Mouse (Mus musculus) brain, embryonic 18.5 days (tissue): ENCODE measurements at regions not wholly inside any gene's neighbourhood (a gene's known extent, or its start where the extent isn't known, plus 50 kb on each side); places are given as distances from the start of the nearest gene placed in this dataset.
"Not testable (repeated sequence)": the region's sequence is repeated elsewhere in the genome, so short reads cannot be mapped to it uniquely, and the experiment has no call there.

Experiments used
- DNase-seq: peaks from one replicate; pipeline ENCODE4 v3.0.0-alpha.2; 2012; ENCODE audit warnings: low read depth, low spot score

DNA sequence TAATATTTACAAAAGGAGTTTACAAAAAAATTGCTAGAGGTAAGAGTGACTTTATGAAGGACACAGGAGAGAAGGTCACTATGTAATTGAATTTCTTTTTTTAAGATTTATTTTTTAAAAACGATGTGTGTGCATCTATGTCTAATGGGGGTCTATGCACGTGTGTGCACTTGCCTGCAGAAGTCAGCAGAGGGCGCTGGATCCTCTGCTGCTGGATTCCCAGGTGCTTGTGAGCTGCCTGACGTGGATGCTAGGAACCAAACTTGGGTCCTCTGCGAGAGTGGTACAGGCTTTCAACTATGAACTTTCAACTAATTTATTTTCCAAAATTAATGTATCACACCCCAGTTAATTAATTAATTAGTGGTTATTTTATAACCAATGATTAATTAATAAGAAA lies 85.0 kb downstream of the Glrx3 start:
- DNase-seq: no peak

DNA sequence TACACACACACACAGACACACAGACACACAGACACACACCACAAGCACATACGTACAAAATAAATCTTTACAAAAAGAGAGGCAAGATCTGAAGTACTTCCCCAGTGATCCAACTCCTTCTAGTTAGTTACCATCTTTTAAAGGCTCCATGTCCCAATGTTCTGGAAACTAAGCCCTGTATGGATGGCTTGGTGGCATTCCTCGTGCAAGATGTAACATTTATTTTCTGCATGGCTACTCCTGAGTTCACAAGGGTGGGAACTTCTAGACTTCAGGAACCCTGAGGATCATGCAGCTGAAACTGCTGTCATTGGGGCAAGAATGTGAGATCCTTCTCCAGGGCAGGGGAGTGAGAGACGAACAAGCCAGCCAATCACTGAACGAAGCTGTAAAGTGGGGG lies 96.1 kb downstream of the Glrx3 start:
- no peak for DNase-seq

DNA sequence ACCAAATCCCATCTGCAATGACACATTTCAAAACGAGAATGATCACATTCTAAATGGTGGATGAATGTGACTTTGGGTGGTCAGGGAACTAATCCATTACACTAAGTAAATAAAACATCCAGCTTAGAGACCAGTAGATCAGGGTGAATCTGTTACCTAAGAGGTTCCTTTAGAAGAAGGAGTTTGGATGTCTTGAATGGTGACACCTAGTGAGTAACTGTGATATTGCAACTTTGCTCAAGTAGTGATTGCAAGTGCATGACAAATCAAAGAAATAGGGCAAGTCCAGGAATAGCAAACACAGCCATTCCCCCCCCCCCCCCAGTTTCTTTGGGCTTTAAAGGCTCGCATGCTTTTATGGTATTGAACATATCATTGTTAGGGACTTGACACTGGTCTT lies 112.6 kb downstream of the Glrx3 start:
- peak; percentile 22 for DNase-seq

DNA sequence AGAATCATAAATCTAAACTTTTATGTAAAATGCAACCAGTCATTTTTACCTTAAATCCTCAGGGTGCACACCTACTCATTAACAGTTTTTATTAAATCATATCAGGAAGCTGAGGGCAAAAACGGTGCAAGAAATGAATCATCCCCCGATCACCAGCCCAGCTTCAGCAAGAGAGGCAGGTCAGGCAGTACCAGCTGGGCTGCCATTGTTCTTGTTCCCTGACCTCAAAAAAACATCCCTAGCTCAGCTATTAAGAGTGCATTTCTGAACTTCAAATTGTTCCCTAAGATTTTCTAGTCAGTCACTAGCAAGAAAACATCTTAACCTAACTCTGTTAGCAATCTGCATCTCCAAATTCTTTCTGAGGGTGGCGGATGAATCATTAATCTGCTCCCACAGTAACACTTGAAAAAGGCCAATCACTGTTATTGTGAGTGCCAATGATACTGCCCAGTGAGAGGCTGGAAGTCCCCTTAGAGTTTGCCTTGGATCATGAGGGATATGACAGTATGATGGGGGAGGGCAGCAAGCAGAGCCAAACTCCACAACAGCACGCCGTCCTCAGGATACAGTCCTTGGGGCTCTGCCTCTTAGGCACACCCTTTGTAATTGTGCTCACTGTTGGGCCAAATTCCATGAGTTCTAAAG lies 115.3 kb downstream of the Glrx3 start:
- no peak for DNase-seq

DNA sequence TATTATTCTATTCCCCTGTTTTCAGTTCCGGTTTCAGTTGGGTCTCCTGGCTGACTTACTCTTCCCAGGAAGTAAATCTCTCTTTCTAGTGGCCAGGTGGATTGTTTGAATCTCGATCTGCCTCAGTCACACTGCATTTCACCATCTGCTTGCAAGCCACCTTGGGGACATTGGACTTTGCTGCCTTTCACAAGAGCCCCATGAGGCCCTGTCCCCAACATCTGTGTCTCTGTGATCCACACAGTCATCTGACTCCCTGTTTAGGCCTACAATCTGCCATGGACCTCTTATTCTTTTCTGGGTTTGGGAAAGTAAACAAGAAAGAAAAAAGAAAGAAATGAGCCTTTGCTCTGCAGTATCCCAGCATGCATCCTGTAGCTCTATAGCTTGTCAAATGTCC lies 118.1 kb downstream of the Glrx3 start:
- no peak for DNase-seq

DNA sequence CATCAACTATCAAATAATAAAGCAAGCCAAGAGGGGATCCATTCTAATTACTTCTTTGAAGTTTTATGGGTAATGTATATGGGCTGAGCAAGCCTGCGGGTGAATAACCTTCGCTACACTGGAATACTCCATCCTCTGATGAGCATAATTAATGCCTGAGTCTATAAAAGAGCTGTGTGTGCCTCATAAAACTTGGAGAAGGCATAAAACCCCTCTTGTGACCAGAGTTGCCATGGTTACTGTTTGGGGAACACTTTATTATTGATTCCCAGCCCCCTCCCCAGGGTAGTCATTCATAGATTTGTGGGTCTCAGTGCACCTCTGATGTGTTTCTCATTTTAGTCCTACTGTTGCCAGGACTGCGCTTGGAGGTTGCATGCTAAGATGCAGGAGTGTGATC lies 120.0 kb downstream of the Glrx3 start:
- DNase-seq: no peak

DNA sequence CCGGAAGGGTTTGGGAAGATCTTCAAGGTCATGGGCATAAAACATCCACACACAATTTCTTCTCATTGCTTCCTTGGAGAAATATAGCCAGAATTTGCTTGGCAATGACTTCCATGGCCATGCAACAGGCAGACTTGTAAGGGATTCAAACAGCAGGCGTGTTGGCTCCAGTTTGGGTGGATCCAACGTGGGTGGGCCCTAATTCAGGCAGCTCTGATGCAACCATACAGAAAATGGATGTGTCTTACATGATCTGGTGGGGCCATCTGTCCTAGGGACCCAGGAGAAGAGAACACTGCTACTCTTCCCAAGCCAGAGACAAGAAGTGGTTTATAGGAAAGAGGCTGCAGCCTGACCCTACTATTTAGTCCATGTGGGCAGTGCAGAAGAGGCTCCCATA lies 121.5 kb downstream of the Glrx3 start:
- no peak for DNase-seq

DNA sequence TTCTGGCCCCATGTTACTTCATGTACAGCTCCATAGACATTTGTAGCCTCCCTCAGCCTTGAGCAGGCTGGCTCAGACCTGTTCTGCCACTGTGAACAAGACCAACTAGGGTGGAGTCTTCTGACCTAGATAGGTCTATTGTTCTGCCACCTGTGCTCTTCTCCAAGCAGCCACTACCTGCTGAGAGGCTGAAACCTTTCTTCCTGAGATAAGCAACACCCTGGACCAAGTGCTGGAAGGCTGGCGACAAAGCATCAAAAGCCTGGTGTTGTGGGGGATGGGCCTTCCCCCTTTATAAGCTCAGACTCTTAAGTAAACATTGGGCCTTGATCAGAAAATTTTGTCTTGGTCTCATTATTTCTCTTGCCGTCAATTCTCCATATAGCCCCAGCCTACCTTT lies 132.8 kb downstream of the Glrx3 start:
- DNase-seq: no peak

DNA sequence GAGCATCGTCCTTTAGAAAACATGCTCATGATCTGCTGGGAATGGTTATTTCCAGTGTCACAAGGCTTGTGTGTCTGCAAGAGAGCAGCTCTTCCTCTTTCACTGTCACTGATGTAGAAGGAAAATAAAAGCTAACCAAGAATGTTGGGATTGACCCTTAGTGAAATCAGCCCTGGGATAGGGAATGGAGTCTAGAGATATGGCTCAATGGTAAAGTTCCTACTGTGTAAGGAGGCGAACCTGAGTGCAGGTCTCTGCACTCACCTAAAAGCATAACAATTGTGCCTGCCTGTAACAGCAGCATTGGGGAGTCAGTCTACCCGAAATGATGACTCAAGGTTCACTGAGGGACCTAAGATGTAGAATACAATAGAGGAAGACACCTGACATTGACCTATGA lies 138.1 kb downstream of the Glrx3 start:
- no peak for DNase-seq

DNA sequence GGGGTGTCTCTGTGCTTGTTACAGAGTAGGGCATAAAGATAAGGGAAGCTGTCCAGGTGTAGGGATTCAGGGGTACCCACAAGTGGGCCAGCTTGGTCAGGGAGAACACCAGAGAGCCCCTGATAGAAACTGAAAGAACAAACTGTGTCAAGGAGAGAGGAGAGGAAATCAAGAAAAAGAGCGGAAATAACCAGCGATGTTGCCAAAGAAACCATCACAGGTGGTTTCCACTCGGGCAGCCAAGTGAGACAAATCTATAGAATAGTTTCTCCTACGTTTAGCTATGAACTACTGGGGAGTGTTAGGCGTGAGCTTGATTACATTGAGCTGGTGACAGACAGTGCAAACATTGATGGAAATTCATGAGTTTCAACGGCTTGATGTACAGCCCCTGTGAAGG lies 138.8 kb downstream of the Glrx3 start:
- DNase-seq: no peak

DNA sequence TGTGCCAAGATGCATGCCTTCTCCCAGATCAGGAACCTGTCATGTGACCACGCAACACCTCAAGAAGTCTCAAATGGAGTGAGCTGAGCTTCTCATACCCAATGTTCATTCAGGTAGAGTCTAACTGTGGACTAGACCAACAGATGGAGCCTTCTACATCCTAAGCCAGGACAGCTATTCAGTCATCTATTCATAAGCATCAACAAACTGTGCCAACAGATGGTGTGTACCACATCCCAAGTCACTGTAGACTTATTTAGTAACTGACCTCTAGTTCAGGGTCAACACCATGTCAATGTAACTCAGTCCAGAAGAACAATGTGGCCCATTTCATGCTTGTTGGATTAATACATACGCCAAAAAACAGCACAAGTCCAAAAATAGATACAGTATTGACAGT lies 146.1 kb downstream of the Glrx3 start:
- no peak for DNase-seq

DNA sequence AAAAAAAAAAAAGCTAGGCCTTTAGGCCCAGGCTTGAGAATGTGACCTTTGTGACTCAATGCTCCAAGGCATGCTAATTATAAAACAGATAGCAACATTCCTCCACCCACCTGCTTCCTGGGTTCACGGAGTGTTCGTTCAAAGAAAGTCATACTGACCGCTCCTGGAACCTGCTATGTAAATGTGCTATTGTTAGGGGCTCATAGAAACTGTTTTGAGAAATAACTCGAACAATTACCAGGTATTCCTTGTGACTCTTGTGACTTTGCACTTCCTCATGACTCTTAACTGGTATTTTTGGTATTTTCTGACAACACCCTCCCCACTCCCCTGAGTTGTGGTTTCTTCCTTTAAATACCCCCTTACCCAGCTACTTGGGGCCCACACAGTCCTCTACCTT lies 147.5 kb downstream of the Glrx3 start:
- not testable (repeated sequence) for DNase-seq

DNA sequence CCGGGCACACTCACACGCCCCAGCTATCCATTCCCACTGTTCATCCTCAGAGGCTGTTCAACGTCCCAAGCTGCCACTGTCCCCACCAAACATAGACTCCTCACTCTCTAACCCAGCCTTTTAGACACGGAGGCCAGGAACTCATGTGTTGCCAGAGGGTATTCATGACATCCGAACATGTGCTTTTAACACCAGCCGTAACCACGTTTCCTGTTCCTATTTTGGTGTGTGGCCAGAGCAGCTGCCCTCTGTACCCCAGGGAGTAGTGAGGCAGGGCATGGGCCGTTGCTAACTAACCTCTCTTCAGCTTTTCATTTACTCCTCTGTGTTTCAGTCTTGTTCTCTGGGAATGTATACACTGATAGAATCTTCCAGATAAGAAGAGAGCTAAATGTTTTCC lies 156.2 kb downstream of the Glrx3 start:
- DNase-seq: no peak

DNA sequence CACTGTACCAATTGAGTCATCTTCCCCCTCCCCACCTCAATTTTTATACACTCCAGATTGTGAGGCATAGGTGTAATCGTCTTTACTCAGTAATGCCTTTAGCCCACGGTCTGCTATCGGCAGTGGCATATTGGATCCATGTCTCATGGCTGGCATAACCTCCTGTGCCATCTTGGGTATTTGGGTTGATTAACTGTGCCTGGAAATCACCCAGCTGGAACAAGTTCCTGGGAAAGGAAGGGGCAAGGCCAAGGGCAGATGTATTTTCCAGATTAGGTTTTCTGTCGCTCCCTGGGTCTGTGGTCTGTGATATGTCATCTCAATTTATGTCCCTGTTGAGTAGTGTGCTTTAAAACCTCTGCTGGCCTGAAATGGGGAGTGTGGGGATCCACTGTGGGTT lies 158.2 kb downstream of the Glrx3 start:
- no peak for DNase-seq

DNA sequence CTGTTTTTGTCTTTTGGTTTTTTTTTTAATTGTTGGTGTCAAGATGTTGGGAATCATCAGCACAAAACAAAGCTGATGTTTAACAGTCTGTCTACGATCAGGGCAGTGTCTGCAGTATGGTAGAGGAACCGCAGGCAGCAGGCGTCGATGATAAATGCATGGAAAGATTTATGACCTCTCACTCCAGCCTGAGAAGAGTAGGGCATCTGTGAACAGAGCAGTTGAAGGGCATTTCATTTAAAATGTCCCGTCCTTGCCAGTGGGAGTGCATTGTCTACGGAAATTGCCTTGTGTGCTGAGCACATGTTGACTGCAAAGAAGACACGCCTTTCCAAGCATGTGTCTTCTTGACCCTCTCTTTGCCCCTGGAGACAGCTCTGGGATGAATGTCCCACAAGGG lies 158.7 kb downstream of the Glrx3 start:
- no peak for DNase-seq

DNA sequence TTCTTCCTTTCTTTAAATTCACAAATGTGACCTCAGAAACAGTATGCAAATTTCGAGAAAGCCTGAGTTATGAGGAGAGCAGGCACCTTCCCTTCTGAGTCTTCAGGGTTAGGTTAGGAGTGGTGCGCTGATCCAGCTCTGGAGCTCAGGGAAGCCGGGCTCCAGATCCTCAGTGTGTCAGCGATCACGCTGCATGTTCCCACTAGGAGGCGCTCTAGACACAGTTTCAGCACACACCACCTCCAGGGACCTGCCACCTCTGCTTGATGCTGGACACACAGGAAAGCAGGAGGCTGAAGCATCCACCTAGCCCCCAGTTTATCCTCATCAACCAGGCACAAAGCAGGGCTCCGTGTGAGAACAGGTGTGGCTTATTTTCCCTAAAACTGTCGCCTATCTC lies 165.6 kb downstream of the Glrx3 start:
- peak; percentile 49 for DNase-seq

DNA sequence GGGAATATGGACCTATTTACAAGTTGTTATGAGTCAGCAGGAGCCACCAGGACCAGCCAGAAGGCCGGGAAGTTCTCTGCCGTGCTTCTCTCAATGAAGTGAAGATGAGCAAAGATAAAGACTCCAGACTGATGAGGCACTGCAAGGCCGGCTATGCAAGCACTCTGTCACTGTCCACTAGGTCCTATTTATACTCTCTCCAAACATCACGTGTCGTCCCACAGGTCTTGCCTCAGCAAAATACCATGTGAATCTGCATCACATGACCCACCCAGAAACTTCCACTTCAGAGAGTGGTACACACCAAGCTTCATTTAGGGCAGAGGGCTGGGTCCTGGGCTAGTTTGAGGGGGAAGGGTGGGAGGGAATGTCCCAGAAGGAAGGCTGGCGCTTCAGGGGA lies 172.3 kb downstream of the Glrx3 start:
- no peak for DNase-seq

DNA sequence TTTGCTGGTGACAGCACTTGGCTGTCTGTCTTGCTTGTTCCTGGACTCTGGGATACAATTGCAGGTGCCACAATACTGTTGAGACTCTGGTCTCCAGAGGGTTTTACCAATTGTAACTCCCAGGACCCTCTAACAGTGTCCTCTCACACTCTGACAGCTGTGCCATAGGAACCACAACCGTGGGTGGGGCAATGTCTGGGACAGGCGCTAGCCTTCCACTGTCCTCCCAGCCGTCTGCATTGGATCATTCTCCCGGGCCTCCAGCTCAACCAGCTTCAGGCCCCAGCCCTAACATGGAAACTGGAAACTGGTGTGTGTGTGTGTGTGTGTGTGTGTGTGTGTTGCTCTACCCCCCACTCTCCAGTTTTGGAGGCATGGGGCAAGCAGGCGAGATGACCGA lies 173.9 kb downstream of the Glrx3 start:
- DNase-seq: no peak

DNA sequence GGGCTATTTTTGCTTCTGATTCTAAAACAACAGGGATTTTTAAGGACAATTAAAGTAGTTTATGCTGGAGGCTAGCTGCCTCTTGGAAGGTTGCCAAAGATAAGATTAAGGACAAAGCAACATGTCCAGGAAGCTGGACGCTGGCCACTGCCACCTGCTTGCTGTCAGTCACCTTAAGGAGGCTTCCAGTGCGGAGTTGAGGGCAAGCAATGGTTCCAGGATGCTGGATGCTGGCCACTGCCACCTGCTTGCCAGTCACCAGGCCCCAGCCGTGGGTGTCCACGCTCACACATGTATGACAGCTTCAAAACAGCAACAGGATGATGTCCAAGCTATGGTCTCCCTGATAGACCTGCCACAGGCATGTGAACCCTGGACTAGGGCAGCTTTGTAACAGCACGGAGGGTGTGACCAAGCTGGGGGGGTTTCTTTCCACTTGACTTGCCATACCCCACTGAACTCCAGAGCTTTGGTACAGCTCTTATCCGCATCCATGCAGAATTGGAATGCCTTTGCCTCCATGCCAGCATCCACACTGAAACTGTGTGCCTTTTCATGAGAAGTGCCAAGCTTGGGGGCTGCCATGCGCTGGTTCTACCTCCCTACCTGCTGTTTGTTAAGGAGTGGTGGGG lies 174.6 kb downstream of the Glrx3 start:
- no peak for DNase-seq

DNA sequence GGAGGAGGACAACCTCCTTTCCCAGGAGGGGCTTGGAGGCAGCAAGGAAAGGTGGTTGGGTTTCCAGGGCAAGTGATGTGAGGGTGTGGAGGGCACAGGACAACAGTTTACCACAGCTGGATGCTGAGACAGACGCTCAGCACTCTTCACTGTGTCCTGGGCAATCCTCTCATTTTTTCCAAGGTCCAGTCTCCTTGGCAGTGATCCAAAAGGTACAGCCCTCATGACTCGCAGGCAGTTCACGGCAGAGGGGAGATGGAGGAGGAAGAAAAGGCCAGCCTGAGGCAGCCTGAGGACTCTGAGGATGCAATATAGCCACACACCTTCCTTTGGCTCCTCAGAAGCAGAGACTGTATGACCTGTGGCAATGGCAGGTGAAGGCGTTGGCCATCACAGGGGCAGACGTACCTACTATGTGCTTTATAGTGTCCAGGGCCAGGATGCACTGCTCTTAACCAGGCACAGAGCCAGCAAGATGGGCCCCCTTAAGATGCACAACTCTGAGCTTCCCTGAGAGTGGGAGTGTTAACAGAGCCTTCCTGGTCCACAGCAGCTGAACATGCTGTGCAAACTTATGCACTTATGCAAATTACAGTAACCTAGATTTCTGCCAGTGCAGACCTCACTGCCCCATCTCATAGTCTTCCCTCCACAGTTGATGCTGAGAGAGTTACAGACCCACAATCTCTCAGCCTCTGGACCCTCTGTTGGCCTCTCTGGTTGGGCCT lies 181.2 kb downstream of the Glrx3 start:
- no peak for DNase-seq

DNA sequence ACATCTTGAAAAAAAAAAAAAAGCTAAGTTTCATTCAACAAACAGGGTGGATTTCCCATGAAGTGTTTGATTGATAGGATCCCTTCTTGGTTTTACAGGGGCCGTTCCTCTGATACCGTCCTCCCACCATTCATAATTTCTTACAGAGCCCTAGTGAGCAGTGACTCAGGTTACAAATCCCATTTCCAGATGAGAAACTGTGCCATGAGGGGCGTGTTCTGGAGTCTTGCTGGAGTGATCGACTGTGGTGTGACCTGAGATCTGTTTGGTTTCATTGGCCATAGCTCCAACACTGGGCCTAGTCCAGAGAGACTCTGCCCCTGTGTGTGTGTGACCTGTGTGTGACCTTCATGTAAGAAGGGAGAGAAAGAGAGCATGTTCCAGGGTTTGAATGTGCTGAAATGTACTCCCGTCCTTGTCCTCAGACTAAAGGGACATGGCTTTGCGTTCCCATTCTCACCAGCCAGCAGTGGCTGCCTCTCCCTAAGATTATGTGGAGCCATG lies 181.9 kb downstream of the Glrx3 start:
- no peak for DNase-seq

DNA sequence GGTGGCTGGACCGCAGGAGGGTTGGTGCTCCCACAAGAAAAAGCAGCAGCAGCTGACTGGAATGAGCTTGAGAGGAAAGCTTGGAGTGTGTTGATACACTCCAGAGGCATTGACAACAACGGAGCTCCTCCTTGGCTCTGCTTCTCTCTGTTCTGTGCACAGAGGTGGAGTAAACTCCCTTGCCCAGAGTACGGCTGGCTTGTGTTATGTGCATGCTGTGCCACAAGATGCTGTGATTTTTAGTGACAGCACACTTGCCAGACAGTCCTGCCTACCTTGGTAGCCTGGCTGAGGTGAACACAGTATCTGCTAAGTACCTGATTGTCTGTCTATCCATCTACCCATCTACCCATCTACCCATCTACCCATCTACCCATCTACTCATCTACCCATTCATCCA lies 190.9 kb downstream of the Glrx3 start:
- no peak for DNase-seq

DNA sequence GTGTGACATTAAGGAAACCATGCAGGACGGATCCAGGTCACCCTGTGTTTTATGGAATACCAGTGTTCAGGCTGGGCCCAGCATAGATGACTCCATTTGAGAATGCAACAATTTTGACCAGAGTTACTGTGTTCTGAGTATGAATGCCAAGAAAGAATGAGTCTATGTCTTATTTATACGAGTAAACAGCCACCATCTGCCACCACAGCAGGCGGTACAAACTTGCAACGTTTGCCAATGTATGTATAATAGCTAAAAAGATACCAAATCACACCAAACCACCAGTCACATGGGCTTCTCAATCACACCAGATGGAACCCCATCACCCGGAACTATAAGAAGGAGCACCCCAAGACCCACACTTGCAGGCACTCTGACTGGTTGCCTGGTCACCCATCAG lies 192.1 kb downstream of the Glrx3 start:
- DNase-seq: peak; percentile 22
